Mouse (Mus musculus) heart, embryonic 11.5 days (tissue): ENCODE measurements around the gene Pctp. TPM values are rescaled to one million over a fixed set of nuclear protein-coding genes. Genes with fewer than 3 reads are reported as not detected.

Experiments
- ATAC-seq: fragments of 200-750 bp; cut with Nextera tagmentation; replicated peaks from 2 replicates; pipeline ENCODE4 v1.8.0; 2017; ENCODE audit warnings: moderate library complexity; ENCODE audit not compliant: insufficient number of reproducible peaks, low FRiP score, low TSS enrichment
- H3K27ac ChIP-seq: fragments of 300-500 bp; sonication (generic); 2 replicates; pipeline ENCODE4 v1.5.1; 2014; ENCODE audit warnings: mild to moderate bottlenecking, low read depth, low read length
- H3K27me3 ChIP-seq: fragments of 300-500 bp; sonication (generic); 2 replicates; pipeline ENCODE4 v1.6.1; 2014; ENCODE audit warnings: mild to moderate bottlenecking, low read length, mixed read lengths; ENCODE audit not compliant: control insufficient read depth, insufficient read depth
- H3K36me3 ChIP-seq: fragments of 300-500 bp; sonication (generic); 2 replicates; pipeline ENCODE4 v1.6.1; 2014; ENCODE audit warnings: mild to moderate bottlenecking, low read length, moderate library complexity, mixed read lengths; ENCODE audit not compliant: control insufficient read depth, insufficient read depth
- H3K4me1 ChIP-seq: fragments of 300-500 bp; sonication (generic); 2 replicates; pipeline ENCODE4 v1.6.1; 2014; ENCODE audit warnings: low read length; ENCODE audit not compliant: control insufficient read depth, insufficient read depth
- H3K4me2 ChIP-seq: fragments of 300-500 bp; sonication (generic); 2 replicates; pipeline ENCODE4 v1.6.1; 2014; ENCODE audit warnings: mild to moderate bottlenecking, moderate library complexity
- H3K4me3 ChIP-seq: fragments of 300-500 bp; sonication (generic); 2 replicates; pipeline ENCODE4 v1.5.1; 2014; ENCODE audit warnings: low read depth, low read length
- H3K9ac ChIP-seq: fragments of 300-500 bp; sonication (generic); 2 replicates; pipeline ENCODE4 v1.6.1; 2014; ENCODE audit warnings: mild to moderate bottlenecking, low read depth, low read length, moderate library complexity
- H3K9me3 ChIP-seq: fragments of 300-500 bp; sonication (generic); replicated peaks from 2 replicates; pipeline ENCODE4 v1.6.1; 2016; ENCODE audit warnings: low read length; ENCODE audit not compliant: control insufficient read depth
- WGBS: fragments of 180-500 bp; shearing (Covaris S2); extraction: QIAGEN DNeasy Blood & Tissue Kit; methylation state at CpG from one replicate; pipeline ENCODE4 v1.1.7; 2014; ENCODE audit not compliant: insufficient replicate concordance; 5-methylcytosine and 5-hydroxymethylcytosine counted together
- polyA plus RNA-seq: library from polyadenylated mRNA; unstranded; fragments of >200 nt; fragmentation: Nextera tagmentation; extraction: Ambion mirVana; gene quantifications from 2 replicates; pipeline ENCODE4 v1.2.1, GENCODE M21; 2014

Gene Pctp
- polyA plus RNA-seq, 1 experiment from 2014 or later: 13.6 TPM

GRCm38 (mm10) chr11:90034646-90035045 lies 32.0 kb upstream of the Pctp start:
- no peak overlapping the region for H3K4me3 ChIP-seq
- 0 out of 2 replicates have a peak, but pooled peaks cover 9% of the 10 kb centered on the region for H3K4me1 ChIP-seq
- no peak for ATAC-seq
- H3K9ac ChIP-seq: no peak overlapping the region
- peaks cover 15% of the 10 kb centered on the region for H3K27me3 ChIP-seq
- H3K4me2 ChIP-seq: no peak overlapping the region
- peaks cover 2% of the 10 kb centered on the region for H3K9me3 ChIP-seq
- no peak overlapping the region for H3K27ac ChIP-seq
- 0 out of 2 replicates have a peak, but pooled peaks cover 5% of the 10 kb centered on the region for H3K36me3 ChIP-seq
- 83% methylated on average over 12 of the region's 12 CpGs for WGBS

DNA sequence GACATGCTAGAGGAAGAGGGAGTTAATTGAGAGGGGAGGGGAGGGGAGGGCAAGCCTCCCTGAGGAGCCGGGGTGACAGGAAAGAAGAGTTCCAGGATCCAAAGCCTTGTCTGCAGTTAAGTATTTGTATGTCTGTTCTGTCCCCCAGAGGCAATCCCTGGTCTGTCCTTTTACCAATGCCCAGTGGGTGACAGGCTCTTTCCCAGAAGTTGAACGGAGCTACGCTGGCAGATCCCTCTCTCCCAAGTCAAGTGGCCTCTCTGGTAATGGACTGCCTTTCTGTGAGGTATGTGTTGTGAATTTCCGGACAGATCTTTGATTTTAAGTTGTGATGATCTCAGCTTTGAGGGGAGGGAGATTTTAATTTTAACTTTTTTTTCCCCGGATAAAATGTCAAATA lies 30.7 kb upstream of the Pctp start:
- peak overlapping the region; percentile 55 for H3K4me2 ChIP-seq
- H3K36me3 ChIP-seq: 0 out of 2 replicates have a peak, but pooled peaks cover 5% of the 10 kb centered on the region
- 0 out of 2 replicates have a peak, but pooled peaks cover 12% of the 10 kb centered on the region for H3K4me1 ChIP-seq
- H3K9me3 ChIP-seq: peaks cover 2% of the 10 kb centered on the region
- H3K27me3 ChIP-seq: peaks cover 15% of the 10 kb centered on the region
- WGBS: 32% methylated on average over 5 of the region's 5 CpGs
- no peak for ATAC-seq
- 0 out of 2 replicates have a peak overlapping the region, but pooled peaks have one; percentile 0 for H3K9ac ChIP-seq
- peak overlapping the region; percentile 46 for H3K4me3 ChIP-seq
- H3K27ac ChIP-seq: no peak overlapping the region

DNA sequence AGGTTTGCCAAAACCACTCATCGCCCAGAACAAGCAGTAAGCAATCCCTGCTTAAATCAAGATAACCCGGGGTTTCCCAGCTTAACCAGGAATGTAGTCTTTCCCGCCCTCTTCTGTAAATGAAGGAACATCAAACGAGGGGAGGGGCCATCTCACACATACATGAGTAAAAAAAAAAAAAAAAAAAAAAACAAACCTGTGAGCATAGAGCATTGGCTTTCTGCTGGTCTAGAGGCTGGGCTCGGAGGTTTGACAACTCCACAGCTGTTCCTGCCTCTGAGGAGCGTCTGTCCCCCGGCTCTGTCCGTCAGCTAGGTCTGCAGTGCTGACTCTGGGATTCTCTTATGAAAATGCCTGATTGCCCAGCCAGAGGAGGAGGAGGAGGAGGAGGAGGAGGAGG lies 30.1 kb upstream of the Pctp start:
- 0 out of 2 replicates have a peak, but pooled peaks cover 5% of the 10 kb centered on the region for H3K36me3 ChIP-seq
- ATAC-seq: no peak
- no peak overlapping the region for H3K27ac ChIP-seq
- H3K9ac ChIP-seq: 0 out of 2 replicates have a peak overlapping the region, but pooled peaks have one; percentile 0
- H3K4me1 ChIP-seq: 0 out of 2 replicates have a peak, but pooled peaks cover 12% of the 10 kb centered on the region
- H3K27me3 ChIP-seq: peaks cover 15% of the 10 kb centered on the region
- peak overlapping the region; percentile 46 for H3K4me3 ChIP-seq
- WGBS: 5% methylated on average over 8 of the region's 8 CpGs
- peak overlapping the region; percentile 55 for H3K4me2 ChIP-seq
- peaks cover 2% of the 10 kb centered on the region for H3K9me3 ChIP-seq

- peak overlapping the region; percentile 46 for H3K4me3 ChIP-seq
- H3K27ac ChIP-seq: no peak overlapping the region
- peak overlapping the region; percentile 64 for H3K4me2 ChIP-seq
- ATAC-seq: no peak
- 34% methylated on average over 7 of the region's 7 CpGs for WGBS
- no peaks in the 10 kb centered on the region for H3K36me3 ChIP-seq
- no peaks in the 10 kb centered on the region for H3K9me3 ChIP-seq
- peaks cover 15% of the 10 kb centered on the region for H3K27me3 ChIP-seq
- H3K9ac ChIP-seq: peak overlapping the region; percentile 63
- H3K4me1 ChIP-seq: 0 out of 2 replicates have a peak, but pooled peaks cover 12% of the 10 kb centered on the region
Measured at GRCm38 (mm10) chr11:90031076-90031475, 28.4 kb upstream of the Pctp start.

DNA sequence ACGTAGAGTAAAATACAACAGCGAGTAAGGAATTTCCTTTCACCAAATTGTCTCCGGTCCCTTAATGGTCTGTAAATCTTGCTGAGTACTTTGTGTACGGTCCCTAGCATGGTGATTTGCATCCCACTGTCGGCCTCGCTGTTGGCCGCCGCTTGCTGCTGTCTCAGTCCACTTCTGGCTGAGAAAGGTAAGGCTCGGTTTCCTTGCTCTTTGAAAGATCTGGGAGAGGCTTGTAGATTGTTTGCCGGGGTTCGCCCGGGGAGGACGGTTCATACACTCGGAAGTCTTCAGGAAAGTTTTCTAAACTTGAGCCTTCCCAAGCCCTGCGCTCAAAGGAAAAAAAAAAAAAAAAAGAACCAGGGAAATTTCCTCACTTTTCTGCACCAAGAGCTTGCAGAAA lies 27.9 kb upstream of the Pctp start:
- no peak overlapping the region for H3K27ac ChIP-seq
- 0 out of 2 replicates have a peak, but pooled peaks cover 12% of the 10 kb centered on the region for H3K4me1 ChIP-seq
- H3K9me3 ChIP-seq: no peaks in the 10 kb centered on the region
- H3K27me3 ChIP-seq: peaks cover 15% of the 10 kb centered on the region
- no peak for ATAC-seq
- peak overlapping the region; percentile 64 for H3K4me2 ChIP-seq
- H3K4me3 ChIP-seq: peak overlapping the region; percentile 46
- WGBS: 1% methylated on average over 15 of the region's 15 CpGs
- H3K9ac ChIP-seq: peak overlapping the region; percentile 63
- H3K36me3 ChIP-seq: no peaks in the 10 kb centered on the region

DNA sequence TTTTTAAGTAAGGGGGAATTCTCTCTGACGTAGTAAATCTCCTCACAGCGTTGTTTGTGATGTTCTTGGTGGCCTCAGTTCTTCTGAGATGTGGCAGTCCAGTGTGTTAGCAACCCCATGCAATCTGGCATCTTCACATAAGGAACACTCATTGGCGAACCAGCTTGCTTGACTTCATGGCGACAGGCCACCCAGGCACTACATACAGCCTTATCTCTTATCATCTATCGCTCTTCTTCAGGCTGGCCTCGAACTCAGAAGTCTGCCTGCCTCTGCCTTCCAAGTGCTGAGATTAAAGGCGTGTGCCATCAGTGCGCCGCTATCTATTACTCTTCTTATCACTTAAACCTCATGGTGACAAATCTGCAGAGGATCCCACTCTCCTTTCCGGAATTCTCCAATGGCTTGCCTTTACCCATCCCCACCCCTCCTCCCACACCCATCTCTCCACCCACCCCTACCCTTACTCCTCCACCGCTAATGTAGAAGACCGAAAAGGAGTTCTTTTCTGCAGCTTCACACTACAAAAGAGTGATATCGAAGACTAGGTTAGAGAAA lies 27.2 kb upstream of the Pctp start, which contains the start of gene Tmem100:
Tmem100 (plus strand) TSS at position 508 of the 558 bp plus-strand sequence.
- peak within 1 kb of the TSS; percentile 64 for H3K4me2 ChIP-seq

DNA sequence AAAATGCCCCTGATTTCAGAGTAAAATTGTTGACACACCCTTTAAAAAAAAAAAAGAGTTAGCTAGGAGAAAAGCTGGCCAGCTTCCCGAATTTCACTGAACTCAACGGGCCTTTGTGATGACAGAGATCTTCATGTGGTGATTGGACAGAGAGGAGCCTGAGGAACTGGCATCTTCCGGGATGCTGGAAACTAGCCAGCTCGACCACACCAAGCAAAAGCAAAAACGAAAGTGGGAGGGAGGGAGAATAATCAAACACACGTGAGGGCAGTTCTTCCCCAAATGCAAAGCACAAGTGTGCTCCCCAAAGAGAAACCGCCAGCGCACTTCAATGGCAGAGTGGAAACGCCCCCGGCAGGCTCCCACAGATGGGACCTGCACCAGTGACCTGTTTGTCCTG lies 26.7 kb upstream of the Pctp start:
- Histone ChIP-seq H3K9ac (no peak overlapping the region), H3K4me1 (0 out of 2 replicates have a peak, but pooled peaks cover 12% of the 10 kb centered on the region), H3K27ac (no peak overlapping the region), H3K4me3 (peak overlapping the region; percentile 16; the same call in 1 of the 2 replicates), H3K36me3 (no peaks in the 10 kb centered on the region), H3K9me3 (no peaks in the 10 kb centered on the region), H3K27me3 (peaks cover 15% of the 10 kb centered on the region), H3K4me2 (peak overlapping the region; percentile 64)
- WGBS: 43% methylated on average over 10 of the region's 10 CpGs
- no peak for ATAC-seq

More for the DNA sequence above, 27.2 kb upstream of the Pctp start, which contains the start of gene Tmem100:
- Histone ChIP-seq H3K9me3 (no peaks in the 10 kb centered on the region), H3K4me3 (peak within 1 kb of the TSS; percentile 46), H3K9ac (peak within 1 kb of the TSS; percentile 63), H3K27ac (no peak within 1 kb of the TSS), H3K36me3 (no peaks in the 10 kb centered on the region), H3K27me3 (peaks cover 15% of the 10 kb centered on the region), H3K4me1 (0 out of 2 replicates have a peak, but pooled peaks cover 12% of the 10 kb centered on the region)
- 31% methylated on average over 13 of the region's 13 CpGs for WGBS
- ATAC-seq: no peak

GRCm38 (mm10) chr11:90028746-90029145 lies 26.1 kb upstream of the Pctp start:
- Histone ChIP-seq H3K27me3 (peaks cover 15% of the 10 kb centered on the region), H3K27ac (no peak overlapping the region), H3K9me3 (no peaks in the 10 kb centered on the region), H3K36me3 (no peaks in the 10 kb centered on the region), H3K9ac (no peak overlapping the region), H3K4me1 (0 out of 2 replicates have a peak, but pooled peaks cover 12% of the 10 kb centered on the region), H3K4me2 (no peak overlapping the region), H3K4me3 (no peak overlapping the region)
- 85% methylated on average over 8 of the region's 8 CpGs for WGBS
- ATAC-seq: no peak
